Mouse (Mus musculus) embryonic facial prominence, embryonic 13.5 days (tissue): Measurements from ENCODE around the gene Ift122. TPM values are rescaled to one million over a fixed set of nuclear protein-coding genes. Genes with fewer than 3 reads are reported as not detected.

Experiments used
- ATAC-seq: fragments of 200-750 bp; cut with Nextera tagmentation; 2 replicates; pipeline ENCODE4 v1.8.0; 2017; ENCODE audit warnings: low read depth; ENCODE audit not compliant: insufficient number of reproducible peaks, insufficient read depth, low FRiP score, low TSS enrichment
- H3K27ac ChIP-seq: fragments of 300-500 bp; sonication (generic); 2 replicates; pipeline ENCODE4 v1.5.1; 2015; ENCODE audit warnings: moderate library complexity, mild to moderate bottlenecking, inconsistent platforms
- H3K27me3 ChIP-seq: fragments of 300-500 bp; sonication (generic); 2 replicates; pipeline ENCODE4 v1.6.1; 2015; ENCODE audit warnings: mild to moderate bottlenecking, inconsistent platforms
- H3K36me3 ChIP-seq: fragments of 300-500 bp; sonication (generic); 2 replicates; pipeline ENCODE4 v1.6.1; 2015; ENCODE audit warnings: mild to moderate bottlenecking, inconsistent platforms
- H3K4me1 ChIP-seq: fragments of 300-500 bp; sonication (generic); 2 replicates; pipeline ENCODE4 v1.6.1; 2015; ENCODE audit warnings: inconsistent platforms
- H3K4me2 ChIP-seq: fragments of 300-500 bp; sonication (generic); 2 replicates; pipeline ENCODE4 v1.6.1; 2015; ENCODE audit warnings: moderate library complexity, mild to moderate bottlenecking, inconsistent platforms
- H3K4me3 ChIP-seq: fragments of 300-500 bp; sonication (generic); 2 replicates; pipeline ENCODE4 v1.5.1; 2015; ENCODE audit warnings: mild to moderate bottlenecking, inconsistent platforms
- H3K9ac ChIP-seq: fragments of 300-500 bp; sonication (generic); 2 replicates; pipeline ENCODE4 v1.6.1; 2015; ENCODE audit warnings: mild to moderate bottlenecking, inconsistent platforms
- H3K9me3 ChIP-seq: fragments of 300-500 bp; sonication (generic); 2 replicates; pipeline ENCODE4 v1.6.1; 2016; ENCODE audit warnings: inconsistent platforms
- WGBS: fragments of 180-500 bp; shearing (Covaris S2); methylation state at CpG from one replicate; pipeline ENCODE4 v1.1.7; 2015; ENCODE audit warnings: mixed read lengths; 5-methylcytosine and 5-hydroxymethylcytosine counted together
- polyA plus RNA-seq: library from polyadenylated mRNA; unstranded; fragments of >200 nt; fragmentation: Nextera tagmentation; extraction: Ambion mirVana; gene quantifications from 2 replicates; pipeline ENCODE4 v1.2.1, GENCODE M21; 2015

The Ift122 gene
- polyA plus RNA-seq, 1 experiment from 2014 or later, result 26.2 TPM

- no peak overlapping the region for H3K9ac ChIP-seq
- H3K36me3 ChIP-seq, result peaks cover 32% of the 10 kb centered on the region
- no peak for ATAC-seq
- H3K9me3 ChIP-seq, result no peaks in the 10 kb centered on the region
- H3K4me2 ChIP-seq, result no peak overlapping the region
- H3K4me3 ChIP-seq, result no peak overlapping the region
- WGBS, result 53% methylated on average over 7 of the region's 7 CpGs
- no peaks in the 10 kb centered on the region for H3K27me3 ChIP-seq
- peaks cover 22% of the 10 kb centered on the region for H3K4me1 ChIP-seq
- H3K27ac ChIP-seq, result peak overlapping the region; percentile 22; the same call in 1 of the 2 replicates
Observed at GRCm38 (mm10) chr6:115897926-115898520, 44.8 kb downstream of the Ift122 start.

DNA sequence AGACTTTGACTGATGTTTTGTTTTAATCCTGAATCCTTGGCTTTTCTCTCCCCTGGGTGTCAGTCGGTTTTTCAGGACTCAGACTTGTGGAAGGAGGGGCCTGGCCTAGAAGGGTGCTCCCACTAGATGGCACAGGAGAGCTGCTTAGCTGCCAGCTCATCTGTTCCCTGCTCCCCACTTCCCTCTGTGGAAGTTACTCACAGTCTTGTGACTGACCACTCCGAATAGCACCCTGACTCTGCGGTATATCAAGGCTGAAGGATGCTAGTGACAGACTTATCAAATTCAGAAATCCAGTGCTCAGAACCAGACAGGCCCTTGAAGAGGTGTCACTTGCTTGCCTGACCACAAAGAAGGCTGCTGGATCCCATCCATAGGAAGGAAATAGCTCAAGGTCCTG is 47.8 kb downstream of the Ift122 start:
- Histone ChIP-seq H3K27me3 (no peaks in the 10 kb centered on the region), H3K4me2 (no peak overlapping the region), H3K36me3 (peaks cover 23% of the 10 kb centered on the region), H3K9ac (no peak overlapping the region), H3K4me3 (no peak overlapping the region), H3K27ac (no peak overlapping the region), H3K9me3 (no peaks in the 10 kb centered on the region), H3K4me1 (peaks cover 25% of the 10 kb centered on the region)
- 23% methylated on average over 3 of the region's 3 CpGs for WGBS
- ATAC-seq, result no peak

DNA sequence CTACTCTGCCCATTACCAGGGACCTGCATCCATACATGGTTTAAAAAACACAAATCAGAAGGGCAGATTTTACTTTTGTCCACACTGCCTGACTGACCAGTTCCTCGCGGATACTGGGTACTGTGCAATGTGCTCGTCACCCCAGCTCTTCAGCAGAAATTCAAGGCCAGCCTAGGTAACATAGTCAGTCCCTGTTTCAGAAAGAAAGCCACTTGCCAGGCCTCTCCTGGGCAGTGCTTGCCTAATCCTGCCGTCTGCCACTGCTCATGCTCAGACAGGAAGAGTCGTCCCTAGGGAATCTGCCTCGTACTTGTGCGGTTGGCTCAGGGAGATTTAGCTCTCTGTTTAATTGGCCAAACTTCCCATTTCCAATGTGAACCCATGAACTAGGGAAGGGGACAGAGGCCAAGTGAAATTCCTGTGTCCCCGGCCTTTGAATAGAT is 48.2 kb downstream of the Ift122 start:
- no peak overlapping the region for H3K4me2 ChIP-seq
- no peak for ATAC-seq
- H3K4me3 ChIP-seq, result no peak overlapping the region
- H3K27ac ChIP-seq, result no peak overlapping the region
- H3K9ac ChIP-seq, result no peak overlapping the region
- peaks cover 22% of the 10 kb centered on the region for H3K36me3 ChIP-seq
- peaks cover 25% of the 10 kb centered on the region for H3K4me1 ChIP-seq
- no peaks in the 10 kb centered on the region for H3K9me3 ChIP-seq
- no peaks in the 10 kb centered on the region for H3K27me3 ChIP-seq
- 60% methylated on average over 8 of the region's 8 CpGs for WGBS

GRCm38 (mm10) chr6:115902545-115902944 is 49.3 kb downstream of the Ift122 start:
- no peaks in the 10 kb centered on the region for H3K27me3 ChIP-seq
- H3K9ac ChIP-seq, result no peak overlapping the region
- H3K4me2 ChIP-seq, result no peak overlapping the region
- no peak overlapping the region for H3K27ac ChIP-seq
- H3K9me3 ChIP-seq, result no peaks in the 10 kb centered on the region
- H3K4me3 ChIP-seq, result no peak overlapping the region
- no peak for ATAC-seq
- H3K4me1 ChIP-seq, result peaks cover 17% of the 10 kb centered on the region
- WGBS, result 74% methylated on average over 3 of the region's 3 CpGs
- H3K36me3 ChIP-seq, result peaks cover 30% of the 10 kb centered on the region

DNA sequence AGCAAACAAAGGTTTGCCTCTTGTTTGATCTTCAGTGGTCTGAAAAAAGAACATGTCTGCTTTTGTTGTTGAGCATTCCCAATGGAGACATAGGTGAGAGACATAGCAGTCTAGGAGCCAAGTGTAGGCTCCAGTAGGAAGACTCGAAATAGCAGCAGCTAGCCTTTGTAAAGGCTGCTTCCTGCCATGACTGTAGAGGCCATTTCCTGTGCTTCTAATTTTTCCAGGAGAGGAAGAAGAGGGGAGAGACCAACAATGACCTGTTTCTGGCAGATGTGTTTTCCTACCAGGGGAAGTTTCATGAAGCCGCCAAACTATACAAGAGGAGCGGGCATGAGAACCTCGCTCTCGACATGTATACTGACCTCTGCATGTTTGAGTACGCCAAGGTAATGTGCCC is 52.3 kb downstream of the Ift122 start:
- H3K27ac ChIP-seq, result no peak overlapping the region
- no peaks in the 10 kb centered on the region for H3K27me3 ChIP-seq
- no peak overlapping the region for H3K4me2 ChIP-seq
- WGBS, result 90% methylated on average over 6 of the region's 6 CpGs
- peaks cover 14% of the 10 kb centered on the region for H3K4me1 ChIP-seq
- no peak overlapping the region for H3K4me3 ChIP-seq
- H3K36me3 ChIP-seq, result peaks cover 38% of the 10 kb centered on the region
- H3K9ac ChIP-seq, result no peak overlapping the region
- no peaks in the 10 kb centered on the region for H3K9me3 ChIP-seq
- ATAC-seq, result no peak

- Histone ChIP-seq H3K9ac (no peak overlapping the region), H3K27me3 (no peaks in the 10 kb centered on the region), H3K36me3 (peaks cover 38% of the 10 kb centered on the region), H3K4me1 (peaks cover 10% of the 10 kb centered on the region), H3K9me3 (no peaks in the 10 kb centered on the region), H3K27ac (no peak overlapping the region), H3K4me3 (no peak overlapping the region), H3K4me2 (no peak overlapping the region)
- WGBS, result 91% methylated on average over 1 of the region's 1 CpGs
- no peak for ATAC-seq
Observed at GRCm38 (mm10) chr6:115906455-115906854, 53.2 kb downstream of the Ift122 start.

DNA sequence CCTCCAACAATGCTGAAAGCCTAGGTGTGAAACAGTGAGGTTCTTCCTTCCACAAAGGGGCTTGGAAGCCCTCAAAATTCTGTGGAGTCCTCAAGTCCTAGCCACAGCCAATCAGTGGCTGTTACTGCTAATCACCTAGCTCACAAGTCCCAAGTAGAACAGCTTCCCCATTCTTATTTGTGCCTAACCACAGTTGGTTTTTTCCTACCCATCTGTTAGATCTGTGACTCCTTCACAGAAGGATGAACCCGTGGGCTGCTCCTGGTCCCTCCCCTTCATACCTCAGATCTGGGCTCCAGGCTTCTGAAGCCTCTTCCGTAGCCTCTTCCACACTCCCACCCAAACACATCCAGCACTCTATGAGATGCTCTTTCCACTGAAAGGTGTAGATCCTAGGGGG is 53.6 kb downstream of the Ift122 start:
- peaks cover 6% of the 10 kb centered on the region for H3K4me1 ChIP-seq
- no peak overlapping the region for H3K4me3 ChIP-seq
- 85% methylated on average over 2 of the region's 2 CpGs for WGBS
- ATAC-seq, result no peak
- no peak overlapping the region for H3K4me2 ChIP-seq
- H3K9me3 ChIP-seq, result no peaks in the 10 kb centered on the region
- peaks cover 38% of the 10 kb centered on the region for H3K36me3 ChIP-seq
- H3K27ac ChIP-seq, result no peak overlapping the region
- no peaks in the 10 kb centered on the region for H3K27me3 ChIP-seq
- H3K9ac ChIP-seq, result no peak overlapping the region

- H3K9me3 ChIP-seq, result no peaks in the 10 kb centered on the region
- peaks cover 42% of the 10 kb centered on the region for H3K36me3 ChIP-seq
- no peak for ATAC-seq
- H3K27me3 ChIP-seq, result no peaks in the 10 kb centered on the region
- peaks cover 5% of the 10 kb centered on the region; the same call in 1 of the 2 replicates for H3K4me1 ChIP-seq
- H3K27ac ChIP-seq, result no peak overlapping the region
- WGBS, result 72% methylated on average over 6 of the region's 6 CpGs
- no peak overlapping the region for H3K9ac ChIP-seq
- H3K4me3 ChIP-seq, result no peak overlapping the region
- no peak overlapping the region for H3K4me2 ChIP-seq
Observed at GRCm38 (mm10) chr6:115908421-115908982, 55.2 kb downstream of the Ift122 start.

DNA sequence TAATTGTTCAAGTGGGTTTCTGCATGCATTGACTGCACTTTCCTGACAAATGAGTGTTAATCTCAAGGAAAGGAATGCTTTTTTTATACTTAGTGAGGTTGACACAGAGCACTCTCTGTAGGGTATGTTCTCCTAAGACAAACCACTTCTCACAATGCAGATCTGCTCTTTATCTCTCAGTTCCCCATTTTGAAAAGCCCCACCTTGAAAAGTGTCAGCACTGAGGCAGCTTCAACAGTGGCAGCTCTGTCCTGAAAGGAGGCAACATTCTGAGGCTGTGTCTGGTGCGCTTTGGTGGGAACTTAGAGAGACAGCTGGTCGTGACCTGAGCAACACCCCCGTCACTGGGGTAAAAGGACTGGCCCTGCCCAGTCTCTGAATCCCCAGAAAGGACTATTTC is 55.8 kb downstream of the Ift122 start:
- peaks cover 47% of the 10 kb centered on the region for H3K36me3 ChIP-seq
- H3K9me3 ChIP-seq, result no peaks in the 10 kb centered on the region
- peaks cover 2% of the 10 kb centered on the region; the same call in 1 of the 2 replicates for H3K4me1 ChIP-seq
- no peaks in the 10 kb centered on the region for H3K27me3 ChIP-seq
- ATAC-seq, result no peak
- no peak overlapping the region for H3K4me2 ChIP-seq
- H3K27ac ChIP-seq, result no peak overlapping the region
- WGBS, result 75% methylated on average over 3 of the region's 3 CpGs
- H3K9ac ChIP-seq, result 0 out of 2 replicates have a peak overlapping the region, but pooled peaks have one; percentile 3
- H3K4me3 ChIP-seq, result no peak overlapping the region

- ATAC-seq, result no peak
- no peaks in the 10 kb centered on the region for H3K9me3 ChIP-seq
- no peak overlapping the region for H3K4me3 ChIP-seq
- WGBS, result 61% methylated on average over 8 of the region's 8 CpGs
- H3K4me2 ChIP-seq, result no peak overlapping the region
- peaks cover 49% of the 10 kb centered on the region for H3K36me3 ChIP-seq
- H3K9ac ChIP-seq, result no peak overlapping the region
- H3K4me1 ChIP-seq, result 0 out of 2 replicates have a peak, but pooled peaks cover 2% of the 10 kb centered on the region
- H3K27me3 ChIP-seq, result no peaks in the 10 kb centered on the region
- H3K27ac ChIP-seq, result no peak overlapping the region
Observed at GRCm38 (mm10) chr6:115909940-115910339, 56.7 kb downstream of the Ift122 start.

GRCm38 (mm10) chr6:115911763-115912162 is 58.5 kb downstream of the Ift122 start:
- no peak overlapping the region for H3K9ac ChIP-seq
- no peaks in the 10 kb centered on the region for H3K9me3 ChIP-seq
- no peaks in the 10 kb centered on the region for H3K27me3 ChIP-seq
- H3K27ac ChIP-seq, result no peak overlapping the region
- 0 out of 2 replicates have a peak, but pooled peaks cover 16% of the 10 kb centered on the region for H3K4me1 ChIP-seq
- WGBS, result 80% methylated on average over 6 of the region's 6 CpGs
- no peak for ATAC-seq
- H3K4me3 ChIP-seq, result no peak overlapping the region
- no peak overlapping the region for H3K4me2 ChIP-seq
- peaks cover 35% of the 10 kb centered on the region for H3K36me3 ChIP-seq

- no peaks in the 10 kb centered on the region for H3K9me3 ChIP-seq
- H3K4me2 ChIP-seq, result no peak overlapping the region
- H3K4me3 ChIP-seq, result no peak overlapping the region
- ATAC-seq, result no peak
- H3K27ac ChIP-seq, result no peak overlapping the region
- H3K4me1 ChIP-seq, result 0 out of 2 replicates have a peak, but pooled peaks cover 16% of the 10 kb centered on the region
- H3K36me3 ChIP-seq, result peaks cover 26% of the 10 kb centered on the region
- H3K9ac ChIP-seq, result no peak overlapping the region
- 81% methylated on average over 10 of the region's 10 CpGs for WGBS
- no peaks in the 10 kb centered on the region for H3K27me3 ChIP-seq
Observed at GRCm38 (mm10) chr6:115913482-115913881, 60.2 kb downstream of the Ift122 start.
